Mouse (Mus musculus): ENCODE results near the gene Ccl20. TPM values are rescaled to one million over a fixed set of nuclear protein-coding genes. Genes with fewer than 3 reads are reported as not detected.

Ccl20 gene
- polyA plus RNA-seq (2015; fragmentation: Nextera tagmentation; extraction: Ambion mirVana) = 0.49 TPM in 1 of 2 replicates, not detected in the other

DNA sequence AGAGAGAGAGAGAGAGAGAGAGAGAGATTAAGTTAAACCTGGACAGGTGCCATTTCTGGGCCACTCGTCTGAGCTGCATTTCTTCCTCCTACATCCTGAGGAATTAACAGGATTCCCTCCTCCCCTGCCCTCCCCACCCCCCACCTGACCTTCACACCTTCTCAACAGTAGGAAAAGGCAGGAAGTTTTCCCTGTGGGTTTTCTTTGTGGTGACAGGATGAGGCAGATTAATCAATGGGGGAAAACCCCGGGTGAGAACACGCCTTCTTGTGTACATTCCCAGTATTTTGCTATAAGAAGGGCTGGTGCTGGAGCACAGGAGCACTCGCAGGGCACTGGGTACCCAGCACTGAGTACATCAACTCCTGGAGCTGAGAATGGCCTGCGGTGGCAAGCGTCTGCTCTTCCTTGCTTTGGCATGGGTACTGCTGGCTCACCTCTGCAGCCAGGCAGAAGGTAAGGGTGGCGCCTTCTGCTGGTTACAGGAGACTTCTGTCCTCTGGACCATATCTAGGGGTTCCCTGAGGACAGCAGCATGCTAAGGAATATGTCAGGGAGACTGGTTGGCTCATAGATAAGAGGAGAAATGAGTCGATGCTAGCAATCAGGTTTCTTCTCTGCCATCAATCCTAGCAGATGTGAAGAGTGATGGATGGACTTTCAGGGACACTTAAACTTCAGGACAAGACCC, at the start of gene Ccl20:
TSS of gene Ccl20 (plus strand) at position 320 of the 691 bp plus-strand sequence.
- H3K4me3 ChIP-seq (replicated peaks) = no peak within 1 kb of the TSS
- no peak within 1 kb of the TSS for H3K27ac ChIP-seq (replicated peaks)
- H3K4me2 ChIP-seq = no peak within 1 kb of the TSS
- WGBS = 47% methylated on average over 8 of the region's 8 CpGs
- no peak for ATAC-seq (ENCODE audit: low FRiP score)
- H3K36me3 ChIP-seq = no peaks in the 10 kb centered on the region
- no peak within 1 kb of the TSS for H3K9ac ChIP-seq (replicated peaks)
- H3K27me3 ChIP-seq (replicated peaks) = no peaks in the 10 kb centered on the region
- no peaks in the 10 kb centered on the region for H3K9me3 ChIP-seq (replicated peaks)
- no peaks in the 10 kb centered on the region for H3K4me1 ChIP-seq

DNA sequence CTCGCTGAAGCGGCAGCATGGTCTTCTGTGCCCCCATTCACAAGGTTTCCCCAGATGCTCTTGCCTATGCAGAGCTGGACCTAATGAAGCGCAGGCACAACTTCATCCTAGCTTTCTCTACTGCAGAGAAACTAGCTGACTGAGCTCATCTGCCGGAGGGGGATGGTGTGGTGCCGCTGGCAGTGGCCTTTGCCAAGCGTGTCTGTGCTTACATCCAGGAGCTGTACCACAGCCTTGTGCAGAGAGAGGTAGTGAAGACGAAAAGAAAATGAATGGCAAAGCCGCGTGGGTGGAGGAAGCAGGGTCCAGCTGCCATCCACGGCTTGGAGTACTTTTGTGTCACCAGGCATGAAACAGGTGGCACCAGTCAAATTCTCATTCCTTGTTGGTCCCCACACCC, 49.4 kb upstream of the Ccl20 start:
- Histone ChIP-seq H3K4me1 (no peaks in the 10 kb centered on the region), H3K9ac (replicated peaks) (no peak overlapping the region), H3K36me3 (no peaks in the 10 kb centered on the region), H3K9me3 (replicated peaks) (no peaks in the 10 kb centered on the region), H3K27ac (replicated peaks) (no peak overlapping the region), H3K27me3 (replicated peaks) (no peaks in the 10 kb centered on the region), H3K4me2 (no peak overlapping the region), H3K4me3 (replicated peaks) (no peak overlapping the region)
- 89% methylated on average over 10 of the region's 10 CpGs for WGBS
- no peak for ATAC-seq (ENCODE audit: low FRiP score)

DNA sequence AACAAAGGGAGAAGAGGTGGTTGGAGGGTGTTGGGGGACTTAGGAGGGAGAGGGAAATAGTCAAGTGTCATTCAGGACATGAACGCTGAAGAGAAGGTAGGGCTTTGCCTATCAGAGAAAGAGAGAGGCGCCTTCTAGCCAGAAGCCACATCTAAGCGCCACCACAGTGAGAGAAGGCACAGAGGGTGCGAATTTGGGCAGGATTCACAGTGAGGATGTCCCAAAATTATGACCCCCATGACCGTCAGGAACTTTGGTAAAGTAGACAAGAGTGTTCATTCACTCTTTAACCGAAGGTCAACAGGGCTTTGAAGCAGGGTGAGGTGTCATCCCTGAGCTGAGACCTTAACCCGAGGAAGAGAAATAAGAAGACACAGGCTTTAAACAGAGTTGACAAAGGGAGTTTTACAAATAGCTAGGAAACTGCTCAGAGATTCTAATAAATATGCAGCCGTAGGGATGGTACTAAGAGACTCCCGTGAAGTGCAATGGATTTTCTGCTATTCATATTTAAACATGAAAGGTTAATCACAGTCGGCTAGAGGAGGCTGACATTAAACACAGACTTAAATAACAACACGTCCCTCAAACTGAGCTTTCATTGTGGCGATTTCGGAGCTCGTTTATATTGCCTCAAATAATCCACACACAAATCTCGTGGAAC, 40.9 kb upstream of the Ccl20 start:
- peak; percentile 41; the same call in 1 of the 2 replicates for ATAC-seq (ENCODE audit: low FRiP score)
- Histone ChIP-seq H3K36me3 (no peaks in the 10 kb centered on the region), H3K4me3 (replicated peaks) (peak overlapping the region; percentile 31), H3K9me3 (replicated peaks) (no peaks in the 10 kb centered on the region), H3K4me2 (peak overlapping the region; percentile 52), H3K9ac (replicated peaks) (no peak overlapping the region), H3K4me1 (no peaks in the 10 kb centered on the region), H3K27ac (replicated peaks) (no peak overlapping the region), H3K27me3 (replicated peaks) (no peaks in the 10 kb centered on the region)
- 35% methylated on average over 15 of the region's 15 CpGs for WGBS

DNA sequence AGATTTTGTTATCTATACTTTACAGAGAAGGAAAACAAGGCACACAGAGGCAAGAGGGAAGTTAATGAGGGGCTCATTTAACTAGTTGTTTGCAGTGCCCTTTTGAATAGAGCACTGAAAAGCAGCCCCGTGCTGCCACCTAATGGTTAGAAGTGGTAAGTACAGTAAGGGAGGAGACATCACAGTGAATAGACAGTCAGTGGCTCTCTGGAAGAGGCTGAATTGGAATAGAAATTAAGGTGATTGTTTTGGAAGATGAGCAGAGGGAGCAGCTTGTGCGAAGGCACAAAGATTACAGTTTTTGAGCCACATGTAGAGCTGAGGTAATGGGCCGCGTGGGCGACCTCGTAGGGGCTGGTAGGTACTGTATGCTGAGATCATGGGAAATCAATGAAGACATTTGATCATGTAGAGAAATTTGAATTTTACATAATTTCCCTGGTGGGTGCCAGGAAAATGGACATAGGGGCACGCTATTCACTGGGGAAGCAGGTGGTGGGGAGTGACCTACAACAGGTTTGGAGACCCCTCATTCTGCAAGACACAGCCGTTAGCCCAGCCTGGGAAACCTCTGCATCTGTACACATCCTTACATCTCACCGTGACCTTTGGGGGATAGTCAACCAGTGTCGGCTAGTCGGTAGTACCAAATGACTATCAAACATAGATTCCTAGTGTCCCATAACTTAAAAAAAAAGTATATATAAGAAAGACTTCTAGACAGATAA, 40.2 kb upstream of the Ccl20 start:
- no peak overlapping the region for H3K27ac ChIP-seq (replicated peaks)
- no peaks in the 10 kb centered on the region for H3K27me3 ChIP-seq (replicated peaks)
- peak overlapping the region; percentile 52 for H3K4me2 ChIP-seq
- 48% methylated on average over 11 of the region's 11 CpGs for WGBS
- H3K9me3 ChIP-seq (replicated peaks) = no peaks in the 10 kb centered on the region
- no peaks in the 10 kb centered on the region for H3K4me1 ChIP-seq
- peak; percentile 94 for ATAC-seq (ENCODE audit: low FRiP score)
- H3K9ac ChIP-seq (replicated peaks) = no peak overlapping the region
- no peaks in the 10 kb centered on the region for H3K36me3 ChIP-seq
- peak overlapping the region; percentile 31 for H3K4me3 ChIP-seq (replicated peaks)

DNA sequence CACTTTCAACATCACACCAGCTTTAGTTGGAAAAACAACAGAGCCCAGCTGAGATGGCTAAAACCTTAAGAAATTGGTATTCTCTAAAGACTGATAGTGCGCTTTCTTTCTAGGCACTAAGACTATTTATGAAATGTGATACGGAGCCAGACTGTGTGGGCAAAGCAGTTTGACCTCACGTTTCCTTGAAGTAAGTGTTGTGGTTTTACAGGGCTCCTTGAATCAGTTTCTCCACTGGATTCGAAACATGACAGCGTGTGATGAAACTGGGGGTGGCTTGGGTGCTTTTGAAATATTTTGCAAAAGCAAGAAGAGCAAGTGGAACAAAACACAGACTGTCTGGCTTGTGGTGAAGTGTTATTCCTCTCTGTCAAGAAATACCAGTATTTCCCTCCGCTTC, 39.5 kb upstream of the Ccl20 start:
- 85% methylated on average over 6 of the region's 6 CpGs for WGBS
- no peak overlapping the region for H3K4me3 ChIP-seq (replicated peaks)
- H3K27me3 ChIP-seq (replicated peaks) = no peaks in the 10 kb centered on the region
- H3K9me3 ChIP-seq (replicated peaks) = no peaks in the 10 kb centered on the region
- H3K27ac ChIP-seq (replicated peaks) = no peak overlapping the region
- ATAC-seq (ENCODE audit: low FRiP score) = no peak
- no peaks in the 10 kb centered on the region for H3K4me1 ChIP-seq
- no peak overlapping the region for H3K9ac ChIP-seq (replicated peaks)
- no peak overlapping the region for H3K4me2 ChIP-seq
- H3K36me3 ChIP-seq = no peaks in the 10 kb centered on the region

DNA sequence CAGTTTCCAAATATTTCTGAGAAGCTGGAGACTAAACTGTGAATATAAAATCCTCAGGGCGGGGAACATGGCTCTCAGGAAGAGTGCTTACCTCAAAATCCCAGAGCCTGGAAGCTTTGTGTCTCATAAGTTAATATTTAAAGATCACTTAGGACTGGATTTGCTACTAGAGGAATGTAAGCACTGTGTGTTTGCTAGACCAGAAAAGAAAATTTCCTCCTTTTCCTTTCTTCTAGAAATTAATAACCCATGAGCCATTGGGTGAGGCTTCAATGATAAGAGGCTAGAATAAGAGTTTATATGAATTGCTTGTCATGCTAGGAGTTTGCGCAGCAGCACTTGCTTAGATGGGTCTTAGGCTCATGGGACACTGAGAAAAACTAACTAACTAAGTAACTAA, 31.8 kb upstream of the Ccl20 start:
- Histone ChIP-seq H3K27ac (replicated peaks) (no peak overlapping the region), H3K4me1 (no peaks in the 10 kb centered on the region), H3K9me3 (replicated peaks) (no peaks in the 10 kb centered on the region), H3K36me3 (no peaks in the 10 kb centered on the region), H3K27me3 (replicated peaks) (no peaks in the 10 kb centered on the region), H3K4me3 (replicated peaks) (no peak overlapping the region), H3K9ac (replicated peaks) (no peak overlapping the region), H3K4me2 (no peak overlapping the region)
- no peak for ATAC-seq (ENCODE audit: low FRiP score)
- 93% methylated on average over 2 of the region's 2 CpGs for WGBS

DNA sequence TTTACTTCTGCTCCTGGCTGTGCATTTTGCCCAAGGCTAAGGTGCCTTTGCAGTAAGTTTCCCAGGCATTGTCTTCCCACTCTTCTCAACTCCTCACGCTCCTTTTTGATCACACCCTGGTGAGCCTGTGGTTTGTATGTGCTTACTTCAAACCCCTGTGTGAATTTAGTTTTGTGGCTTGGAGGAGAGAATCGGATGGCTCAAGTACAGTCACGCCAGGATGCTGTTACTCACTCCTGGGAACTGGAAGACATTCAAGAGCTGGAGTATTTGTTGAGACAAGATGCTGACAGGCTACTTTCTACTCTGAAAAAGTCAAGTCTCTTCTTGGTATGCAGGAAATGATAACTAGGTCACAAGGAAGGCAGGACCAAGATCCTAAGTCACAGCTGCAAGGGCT, 25.3 kb upstream of the Ccl20 start:
- no peaks in the 10 kb centered on the region for H3K27me3 ChIP-seq (replicated peaks)
- no peaks in the 10 kb centered on the region for H3K4me1 ChIP-seq
- no peaks in the 10 kb centered on the region for H3K36me3 ChIP-seq
- no peak overlapping the region for H3K4me2 ChIP-seq
- H3K9ac ChIP-seq (replicated peaks) = no peak overlapping the region
- H3K27ac ChIP-seq (replicated peaks) = no peak overlapping the region
- H3K9me3 ChIP-seq (replicated peaks) = no peaks in the 10 kb centered on the region
- 75% methylated on average over 3 of the region's 3 CpGs for WGBS
- no peak for ATAC-seq (ENCODE audit: low FRiP score)
- H3K4me3 ChIP-seq (replicated peaks) = no peak overlapping the region

DNA sequence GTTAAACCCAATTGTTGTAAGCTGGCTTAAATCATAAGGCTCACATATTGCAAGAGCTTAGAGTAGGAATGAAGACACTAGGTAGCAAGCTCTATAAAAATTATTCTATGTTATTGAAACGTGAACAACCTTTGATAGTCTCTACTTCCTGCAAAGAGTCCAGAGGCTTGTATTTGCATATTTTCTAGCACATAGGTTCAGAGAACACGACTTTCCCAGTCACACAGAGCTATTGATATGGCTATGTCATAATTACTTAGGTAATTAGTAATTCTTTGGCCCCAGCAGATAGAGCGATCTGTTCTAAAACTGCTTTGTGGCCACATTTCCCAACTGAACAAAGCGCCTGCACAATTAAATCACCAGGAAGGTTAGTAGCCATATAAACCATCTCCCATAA, 19.6 kb upstream of the Ccl20 start:
- peaks cover 4% of the 10 kb centered on the region for H3K4me1 ChIP-seq
- 82% methylated on average over 4 of the region's 4 CpGs for WGBS
- ATAC-seq (ENCODE audit: low FRiP score) = no peak

DNA sequence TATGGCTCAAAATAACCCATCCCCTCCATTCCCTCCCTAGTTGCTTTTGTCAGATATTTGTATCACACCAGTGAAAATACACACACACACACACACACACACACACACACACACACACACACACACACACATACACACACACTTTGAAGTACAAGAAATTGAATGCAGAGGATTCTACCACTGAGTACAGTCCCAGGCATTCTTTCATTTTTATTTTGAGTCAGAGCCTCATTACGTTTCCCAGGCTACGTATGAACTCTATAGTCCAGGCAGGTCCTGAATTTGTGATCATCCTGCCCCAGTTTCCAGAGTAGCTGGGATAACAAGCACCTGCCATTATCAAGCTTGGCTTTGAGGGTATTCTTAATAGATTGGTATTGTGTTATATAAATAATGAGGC, 17.4 kb upstream of the Ccl20 start:
- H3K9ac ChIP-seq (replicated peaks) = no peak overlapping the region
- 83% methylated on average over 2 of the region's 2 CpGs for WGBS
- ATAC-seq (ENCODE audit: low FRiP score) = no peak
- no peaks in the 10 kb centered on the region for H3K9me3 ChIP-seq (replicated peaks)
- no peak overlapping the region for H3K4me3 ChIP-seq (replicated peaks)
- H3K27me3 ChIP-seq (replicated peaks) = no peaks in the 10 kb centered on the region
- no peaks in the 10 kb centered on the region for H3K36me3 ChIP-seq
- no peak overlapping the region for H3K27ac ChIP-seq (replicated peaks)
- H3K4me1 ChIP-seq = peaks cover 8% of the 10 kb centered on the region
- no peak overlapping the region for H3K4me2 ChIP-seq

More for the DNA sequence above, 19.6 kb upstream of the Ccl20 start:
- Histone ChIP-seq H3K9me3 (replicated peaks) (no peaks in the 10 kb centered on the region), H3K27me3 (replicated peaks) (no peaks in the 10 kb centered on the region), H3K9ac (replicated peaks) (no peak overlapping the region), H3K27ac (replicated peaks) (no peak overlapping the region), H3K4me2 (no peak overlapping the region), H3K36me3 (no peaks in the 10 kb centered on the region), H3K4me3 (replicated peaks) (no peak overlapping the region)

DNA sequence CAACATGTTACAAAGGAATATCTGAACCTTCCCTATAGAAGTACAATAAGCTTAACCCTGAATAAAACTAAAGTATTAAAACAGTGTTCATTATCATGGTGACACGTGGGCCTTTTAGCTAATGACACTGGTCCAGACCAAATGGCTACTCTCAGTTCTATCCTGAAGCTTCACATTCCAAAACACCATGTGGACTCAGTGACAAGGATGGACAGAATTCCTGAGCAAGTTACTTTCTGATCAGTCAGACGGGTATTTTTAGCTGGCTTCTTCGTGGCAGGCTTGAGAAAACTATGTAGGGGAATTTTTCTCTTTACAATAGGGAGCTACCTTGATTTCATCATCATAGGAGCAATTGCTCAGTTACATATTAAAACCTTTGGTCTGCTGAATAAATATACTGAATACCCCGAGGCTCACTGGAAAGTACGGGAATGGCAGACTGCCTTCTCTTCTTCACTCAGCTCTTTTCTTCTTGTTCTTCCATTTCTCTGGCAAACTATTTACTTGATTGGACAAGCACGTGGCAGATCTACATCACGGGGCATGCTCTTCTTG, 16.9 kb upstream of the Ccl20 start:
- H3K36me3 ChIP-seq = no peaks in the 10 kb centered on the region
- H3K4me1 ChIP-seq = peaks cover 8% of the 10 kb centered on the region
- no peak overlapping the region for H3K4me2 ChIP-seq
- H3K27ac ChIP-seq (replicated peaks) = no peak overlapping the region
- H3K9me3 ChIP-seq (replicated peaks) = no peaks in the 10 kb centered on the region
- no peak for ATAC-seq (ENCODE audit: low FRiP score)
- no peak overlapping the region for H3K9ac ChIP-seq (replicated peaks)
- H3K27me3 ChIP-seq (replicated peaks) = no peaks in the 10 kb centered on the region
- no peak overlapping the region for H3K4me3 ChIP-seq (replicated peaks)
- WGBS = 86% methylated on average over 7 of the region's 7 CpGs

DNA sequence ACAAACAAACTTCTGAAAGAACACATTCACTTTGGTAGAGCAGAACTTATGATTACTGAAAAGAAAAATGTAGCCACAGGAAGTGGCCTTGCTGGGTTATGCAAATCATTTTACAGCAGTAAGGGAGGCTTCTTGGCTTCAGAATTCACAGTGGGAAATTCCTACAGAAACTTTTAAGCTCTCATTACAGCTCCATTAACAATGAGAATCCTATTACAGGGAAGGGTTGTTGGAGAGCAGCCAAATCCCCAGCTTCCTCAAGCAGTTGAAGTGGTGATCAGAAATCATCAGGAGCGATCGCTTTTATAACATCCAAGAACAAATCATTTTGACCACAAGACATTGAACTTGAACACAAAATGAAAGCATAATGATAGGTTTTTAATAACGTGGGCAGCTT, 14.7 kb upstream of the Ccl20 start:
- no peak overlapping the region for H3K9ac ChIP-seq (replicated peaks)
- H3K4me3 ChIP-seq (replicated peaks) = no peak overlapping the region
- peaks cover 8% of the 10 kb centered on the region for H3K4me1 ChIP-seq
- no peak overlapping the region for H3K4me2 ChIP-seq
- H3K9me3 ChIP-seq (replicated peaks) = no peaks in the 10 kb centered on the region
- H3K27ac ChIP-seq (replicated peaks) = no peak overlapping the region
- 28% methylated on average over 3 of the region's 3 CpGs for WGBS
- no peaks in the 10 kb centered on the region for H3K36me3 ChIP-seq
- no peaks in the 10 kb centered on the region for H3K27me3 ChIP-seq (replicated peaks)
- no peak for ATAC-seq (ENCODE audit: low FRiP score)
